Mouse (Mus musculus): ENCODE data around the gene Trim3.

Gene Trim3

DNA sequence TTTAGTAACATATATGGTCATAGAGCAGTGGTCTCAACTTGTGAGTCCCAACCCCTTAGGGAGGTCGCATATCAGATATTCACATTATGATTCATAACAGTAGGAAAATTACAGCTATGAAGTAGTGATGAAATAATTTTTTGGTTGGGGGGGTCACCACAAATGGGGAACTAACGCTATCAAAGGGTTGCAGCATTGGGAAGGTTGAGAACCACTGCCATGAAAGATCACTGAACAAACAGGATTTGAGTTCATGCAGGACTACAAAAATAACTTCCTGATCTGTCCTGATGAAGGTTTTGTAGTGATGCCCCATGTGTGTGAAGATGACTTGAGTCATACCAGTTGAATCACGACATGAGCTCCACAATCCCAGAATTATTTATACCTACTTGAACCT lies 24.9 kb downstream of the Trim3 start:
- no peak for DNase-seq (ENCODE audit: low spot score)

DNA sequence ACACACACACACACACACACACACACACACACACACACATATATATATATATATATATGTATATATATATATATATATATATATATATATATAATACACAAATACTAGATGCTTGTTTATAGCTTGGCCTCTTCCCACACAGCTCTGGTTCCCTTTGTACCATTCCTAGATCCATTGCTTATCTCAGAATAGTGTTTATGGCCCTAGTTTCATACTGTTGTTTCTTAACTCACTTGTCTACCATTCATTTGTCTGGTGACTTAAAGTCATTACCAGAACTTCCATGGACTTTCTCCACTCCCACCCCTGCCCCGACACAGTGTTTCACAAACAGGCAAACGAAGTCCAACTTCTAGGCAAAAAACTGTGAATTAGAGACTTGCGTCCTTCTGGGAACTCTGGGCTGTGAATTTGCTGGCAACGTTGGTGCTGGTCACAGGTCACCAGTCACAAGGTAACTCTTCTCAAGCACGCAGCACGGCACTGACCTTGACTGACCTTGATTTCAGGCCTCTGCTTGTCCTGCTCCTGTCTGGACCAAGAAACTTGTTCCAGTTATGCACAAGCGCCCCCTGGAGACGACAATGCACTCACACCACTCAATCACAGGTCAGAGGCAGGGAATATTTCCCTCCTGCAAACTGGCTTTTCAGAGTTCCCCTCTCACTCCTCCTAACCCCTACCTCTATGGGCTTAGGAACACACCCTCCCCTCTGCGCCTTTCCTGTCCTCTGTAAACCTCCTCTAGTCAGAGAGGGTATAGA lies 30.3 kb downstream of the Trim3 start:
- peak; percentile 8 for DNase-seq (ENCODE audit: low spot score)

- DNase-seq (ENCODE audit: low spot score): no peak
Observed at GRCm38 (mm10) chr7:105590097-105590496, 43.3 kb downstream of the Trim3 start.

DNA sequence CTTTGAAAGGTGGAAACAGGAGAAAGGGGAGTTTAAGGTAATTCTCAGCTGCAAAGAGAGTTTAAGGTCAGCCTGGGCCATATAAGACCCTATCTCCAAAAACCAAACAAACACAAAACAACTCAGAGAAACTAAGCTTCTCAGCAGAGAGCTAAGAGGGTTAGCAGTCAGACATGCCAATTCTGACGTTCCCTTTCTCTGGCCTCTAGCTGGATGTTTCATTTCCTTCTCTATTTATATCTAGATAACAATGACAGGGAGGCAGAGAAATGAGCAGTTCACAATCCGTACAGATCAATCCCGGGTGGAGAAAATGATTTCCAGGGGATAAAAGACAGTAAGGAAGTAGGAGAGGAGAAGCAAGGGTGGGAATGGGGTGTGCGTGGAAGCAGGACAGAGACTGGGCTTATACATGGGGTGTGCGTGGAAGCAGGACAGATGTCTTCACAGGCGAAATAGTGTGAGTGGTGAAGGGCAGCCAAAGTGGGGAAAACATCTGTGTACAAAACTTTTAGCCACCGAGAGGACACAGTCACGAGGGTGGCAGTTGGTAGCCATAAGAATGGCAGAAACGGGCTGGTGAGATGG lies 45.0 kb downstream of the Trim3 start:
- DNase-seq (ENCODE audit: low spot score): no peak

GRCm38 (mm10) chr7:105581959-105582358 lies 51.4 kb downstream of the Trim3 start:
- DNase-seq (ENCODE audit: low spot score): no peak

DNA sequence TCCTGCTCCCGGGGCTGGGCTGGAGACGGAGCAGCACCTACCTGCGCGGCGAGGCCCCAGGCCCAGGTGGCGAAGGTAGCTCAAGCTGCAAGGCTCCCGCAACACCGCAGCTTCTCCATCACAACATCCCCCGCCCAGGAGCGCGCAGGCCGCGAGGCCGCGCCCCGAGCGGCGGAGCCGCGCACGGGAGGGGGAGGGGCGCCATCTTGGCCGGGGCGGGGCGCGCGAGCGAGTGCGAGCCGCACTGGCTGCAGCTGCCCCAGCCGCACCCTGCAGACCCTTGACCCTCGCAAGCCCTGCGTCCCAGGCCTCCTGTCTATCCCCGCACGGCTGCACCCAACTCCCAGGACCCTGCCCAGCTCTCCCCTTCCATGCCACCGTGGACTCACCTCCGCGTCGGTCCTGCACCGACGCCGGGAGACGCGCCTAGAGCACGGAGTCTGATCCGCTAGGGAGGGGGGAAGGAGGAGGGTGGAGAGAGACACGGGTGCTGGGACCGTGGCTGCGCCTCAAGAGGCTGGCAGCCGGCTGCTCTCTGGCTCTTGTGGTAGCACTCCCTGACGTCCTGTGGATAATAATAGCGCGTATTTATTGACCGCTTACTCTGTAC lies 52.2 kb downstream of the Trim3 start, which contains the start of gene Apbb1:
Gene Apbb1, minus strand, starts transcription at position 560 of the 610 bp plus-strand sequence.
- peak; percentile 44 for DNase-seq (ENCODE audit: low spot score)

DNA sequence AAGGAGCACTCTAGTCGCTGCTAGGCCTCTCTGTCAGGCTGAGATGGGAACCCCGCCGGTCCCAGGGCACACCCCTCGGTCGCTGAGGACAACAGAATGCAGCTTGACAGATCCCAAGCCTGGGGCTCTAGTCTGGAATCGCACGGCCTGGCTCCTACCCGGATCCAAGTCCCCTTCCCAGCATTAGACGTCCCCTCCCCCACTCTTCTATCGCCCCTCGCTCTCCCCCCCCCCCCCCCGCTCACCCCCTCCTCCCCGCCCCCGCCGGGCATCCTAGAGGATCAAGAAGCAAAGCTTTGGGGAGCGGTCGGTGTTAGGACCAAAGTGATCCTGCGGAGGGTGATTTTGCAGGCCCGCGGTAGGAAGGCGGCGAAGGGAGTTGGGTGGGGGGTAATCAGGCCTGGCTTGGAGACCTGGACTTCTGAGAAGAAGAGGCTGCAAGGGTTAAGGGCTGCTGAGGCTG lies 52.7 kb downstream of the Trim3 start:
- DNase-seq (ENCODE audit: low spot score): no peak

DNA sequence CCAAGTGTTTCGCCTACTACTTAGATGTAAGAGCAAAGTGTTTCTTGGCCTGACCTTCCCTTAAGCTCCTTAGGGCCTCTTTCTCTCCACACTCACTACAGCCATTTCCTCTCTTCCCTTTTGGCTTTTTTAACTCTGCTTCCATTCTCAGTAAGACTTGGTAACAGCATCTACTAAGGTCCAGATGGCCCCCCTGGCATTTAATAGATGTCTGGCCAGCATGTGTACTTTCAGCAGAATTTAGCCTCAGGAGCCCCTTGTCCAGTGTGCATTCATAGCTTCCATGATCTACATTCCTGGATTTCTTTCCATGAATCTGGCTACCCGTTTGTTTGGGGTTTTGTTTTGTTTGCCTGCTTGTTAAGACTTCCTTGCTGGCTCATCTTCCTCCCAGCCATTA lies 54.9 kb downstream of the Trim3 start:
- DNase-seq (ENCODE audit: low spot score): no peak

GRCm38 (mm10) chr7:105577377-105577871 lies 55.9 kb downstream of the Trim3 start:
- no peak for DNase-seq (ENCODE audit: low spot score)

- no peak for DNase-seq (ENCODE audit: low spot score)
Observed at GRCm38 (mm10) chr7:105576166-105576748, 57.1 kb downstream of the Trim3 start.

- DNase-seq (ENCODE audit: low spot score): no peak
Observed at GRCm38 (mm10) chr7:105574537-105574936, 58.8 kb downstream of the Trim3 start.

- DNase-seq (ENCODE audit: low spot score): no peak
Observed at GRCm38 (mm10) chr7:105572949-105573348, 60.4 kb downstream of the Trim3 start.

GRCm38 (mm10) chr7:105570756-105571155 lies 62.6 kb downstream of the Trim3 start:
- DNase-seq (ENCODE audit: low spot score): no peak

DNA sequence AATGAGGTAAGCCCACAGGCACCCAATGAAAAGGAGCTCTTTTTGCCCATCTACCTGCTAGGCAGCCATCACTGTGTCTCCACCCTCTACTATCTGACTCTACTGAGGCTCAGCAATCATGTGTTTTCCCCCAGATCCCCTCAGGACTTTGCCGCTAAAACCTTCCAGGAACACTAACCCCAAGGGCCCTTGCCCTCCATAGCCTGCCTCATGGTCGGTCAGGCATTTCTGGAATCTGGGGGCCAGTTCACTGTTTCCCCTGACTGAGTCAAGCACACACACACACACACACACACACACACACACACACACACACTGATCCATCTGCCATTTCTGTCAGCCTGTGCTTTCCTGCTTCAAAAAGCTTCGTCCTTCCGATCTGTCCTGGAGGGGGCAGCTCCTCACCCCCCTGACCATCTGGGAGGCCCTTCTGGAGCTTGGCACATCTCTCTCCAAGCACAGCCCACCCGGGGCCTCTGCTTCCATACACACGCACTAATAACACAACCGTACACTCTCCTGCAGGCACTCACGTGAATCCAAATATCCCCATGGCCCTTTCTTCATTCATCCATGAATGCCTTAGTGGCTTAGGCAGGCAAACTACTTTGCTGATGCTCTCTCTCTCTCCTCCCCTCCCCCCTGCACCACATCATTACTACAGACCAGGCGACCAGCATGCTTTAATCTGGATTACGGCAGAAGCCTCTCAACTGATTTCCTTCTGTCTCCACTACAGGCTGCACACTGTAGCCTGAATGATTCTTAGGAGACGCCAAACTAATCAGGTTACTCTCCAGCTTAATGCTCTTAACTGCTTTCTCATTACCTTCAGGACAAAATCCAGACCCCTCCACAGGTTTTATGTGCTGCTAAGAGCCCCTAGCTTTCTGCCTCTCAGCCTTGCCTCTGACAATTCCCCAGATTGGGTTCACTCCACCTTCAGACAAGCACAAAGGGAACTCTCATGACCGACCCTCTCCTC lies 63.6 kb downstream of the Trim3 start:
- no peak for DNase-seq (ENCODE audit: low spot score)

DNA sequence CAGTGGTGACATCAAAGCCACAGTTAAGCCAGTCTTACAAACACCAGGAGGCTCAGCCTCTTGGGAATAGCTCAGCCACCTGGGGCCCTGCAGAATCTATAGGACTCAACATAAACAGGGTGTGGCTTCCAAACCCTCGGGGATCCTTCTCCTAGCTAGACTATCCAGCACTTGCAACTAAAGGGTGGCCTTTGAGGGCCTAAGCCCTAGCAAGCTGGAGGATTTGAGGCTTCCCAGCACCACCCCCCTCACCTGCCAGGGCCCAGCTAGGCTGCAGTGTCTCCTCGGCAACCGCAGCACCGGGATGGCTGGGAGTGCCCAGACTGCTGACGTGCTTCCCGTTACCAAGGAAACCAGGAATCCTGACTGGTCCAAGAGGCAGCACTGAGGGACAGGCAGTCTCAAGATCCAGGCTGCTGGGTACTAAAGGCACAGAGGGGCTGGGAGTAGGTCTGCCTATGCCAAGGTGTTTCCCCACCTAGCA lies 64.3 kb downstream of the Trim3 start:
- DNase-seq (ENCODE audit: low spot score): no peak

- no peak for DNase-seq (ENCODE audit: low spot score)
Observed at GRCm38 (mm10) chr7:105568583-105568982, 64.8 kb downstream of the Trim3 start.

- no peak for DNase-seq (ENCODE audit: low spot score)
Observed at GRCm38 (mm10) chr7:105565071-105565836, 68.1 kb downstream of the Trim3 start.

DNA sequence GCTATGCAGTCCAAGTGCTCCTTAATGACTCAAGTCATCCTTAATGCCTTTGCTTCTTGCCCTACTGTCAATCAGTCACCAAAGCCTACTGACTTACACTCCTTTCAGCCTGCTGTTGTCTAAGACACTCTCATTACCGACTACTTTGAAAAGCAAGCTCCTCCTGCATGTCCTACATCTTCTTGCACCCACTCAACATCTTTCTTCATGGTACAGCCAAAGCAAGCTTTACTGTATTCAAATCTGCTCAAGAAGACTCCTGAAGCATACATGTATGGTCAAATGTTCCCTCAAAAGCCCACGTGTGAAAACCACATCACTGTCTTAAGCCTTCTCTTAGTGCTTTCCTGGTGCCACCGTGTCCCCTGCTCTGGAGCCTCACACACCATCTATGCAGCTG lies 70.0 kb downstream of the Trim3 start:
- no peak for DNase-seq (ENCODE audit: low spot score)

- DNase-seq (ENCODE audit: low spot score): no peak
Observed at GRCm38 (mm10) chr7:105562317-105562716, 71.1 kb downstream of the Trim3 start.

DNA sequence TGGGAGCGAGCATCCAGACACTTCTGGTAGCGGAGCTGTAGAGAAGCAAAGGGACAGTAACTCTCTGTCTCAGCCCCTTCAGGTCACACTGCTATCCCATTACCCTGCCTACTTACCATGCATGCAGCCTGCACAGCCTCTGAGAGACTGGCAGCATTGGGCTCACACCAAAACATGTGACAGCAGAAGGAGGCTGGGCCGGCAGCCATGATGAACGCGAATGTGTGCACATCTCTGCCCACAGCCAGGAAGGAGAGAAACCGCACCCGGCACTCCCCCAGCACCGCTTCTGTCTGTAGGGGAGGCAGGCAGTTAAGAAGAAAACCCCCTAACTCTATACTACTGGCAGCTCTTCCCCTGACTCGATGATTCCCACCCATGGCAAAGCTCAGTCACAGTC lies 74.4 kb downstream of the Trim3 start:
- DNase-seq (ENCODE audit: low spot score): peak; percentile 41
